Mouse (Mus musculus) kidney, postnatal 4 days (tissue): ENCODE data around the gene Cdh1.

ENCODE experiments used
- DNase-seq, 2 experiments: peaks; one replicate each; pipeline ENCODE4 v3.0.0; 2021; ENCODE audit warnings: mixed read lengths in 2 of 2

The Cdh1 gene

DNA sequence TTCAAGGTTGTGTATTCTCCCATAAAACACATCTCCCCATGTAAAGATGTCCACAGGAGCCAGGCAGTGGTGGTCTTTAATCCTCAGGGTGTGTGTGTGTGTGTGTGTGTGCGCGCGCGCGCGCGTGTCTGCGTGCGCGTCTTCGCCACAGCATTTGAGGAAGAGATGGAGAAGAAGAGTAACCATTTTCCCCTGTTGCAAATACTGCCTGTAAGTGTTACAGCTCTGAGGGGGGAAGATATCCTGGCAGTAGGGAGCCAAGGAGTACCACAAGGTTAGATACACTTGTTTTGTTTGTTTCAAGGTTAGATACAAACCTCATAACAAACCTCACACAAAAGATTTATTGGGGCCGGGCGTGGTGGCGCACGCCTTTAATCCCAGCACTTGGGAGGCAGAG, 71.2 kb downstream of the Cdh1 start:
- DNase-seq = no peak

DNA sequence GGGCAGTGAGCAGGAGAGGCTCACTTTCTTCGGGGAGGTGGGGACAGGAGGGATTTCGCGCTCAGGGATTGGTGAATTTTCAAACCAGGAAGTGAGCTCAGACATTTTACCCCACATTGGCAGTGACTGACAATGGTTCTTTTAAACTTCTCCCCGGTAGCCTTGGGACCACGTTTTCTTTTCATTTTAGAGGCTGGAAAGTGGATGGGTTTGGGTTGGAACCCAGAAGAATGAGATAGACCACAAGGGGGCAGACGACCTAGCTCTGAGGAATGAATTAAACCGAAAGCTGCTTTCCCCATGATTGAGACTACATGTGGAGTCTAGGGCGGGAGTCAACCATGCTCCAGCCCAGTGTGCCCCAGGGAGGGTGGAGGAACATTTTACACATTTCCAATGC, 71.7 kb downstream of the Cdh1 start:
- DNase-seq = no peak

DNA sequence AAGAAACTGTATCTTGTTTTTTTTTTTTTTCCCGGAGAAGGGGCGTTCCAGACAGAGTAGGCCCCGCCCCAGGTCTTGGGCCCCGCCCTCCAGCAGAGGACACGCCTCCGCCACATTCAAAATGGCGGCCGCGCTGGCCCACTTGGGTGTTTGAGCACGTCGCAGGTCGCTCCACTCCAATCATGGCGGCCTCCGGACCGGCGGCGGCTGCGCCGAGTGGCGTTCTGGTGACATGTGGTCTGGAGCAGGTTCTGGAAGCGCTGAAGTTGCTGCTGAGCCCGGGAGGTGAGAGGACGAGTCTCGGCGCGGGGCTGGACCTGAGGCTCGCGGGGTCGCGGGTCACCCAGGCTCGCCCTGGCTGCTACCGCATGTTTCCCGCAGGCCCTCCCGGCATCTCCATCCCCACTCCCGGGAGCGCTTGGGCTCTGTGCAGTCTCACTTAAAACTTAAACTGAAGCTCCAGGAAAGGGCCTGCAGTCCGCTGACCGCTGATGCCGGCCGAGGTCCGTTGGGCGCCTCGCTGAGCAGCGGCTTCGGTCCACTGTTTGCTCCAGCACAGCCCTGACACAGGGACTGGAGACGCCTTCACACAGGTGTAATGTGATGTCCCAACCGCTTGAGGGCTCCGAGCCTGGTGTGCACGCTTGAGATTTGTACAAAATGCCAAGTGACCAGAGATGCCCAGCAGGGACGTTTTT, 80.0 kb downstream of the Cdh1 start, which contains the start of gene Tango6:
TSS of gene Tango6 (plus strand) at position 98 of the 698 bp plus-strand sequence.
- peak; percentile 96 to 97 for DNase-seq

DNA sequence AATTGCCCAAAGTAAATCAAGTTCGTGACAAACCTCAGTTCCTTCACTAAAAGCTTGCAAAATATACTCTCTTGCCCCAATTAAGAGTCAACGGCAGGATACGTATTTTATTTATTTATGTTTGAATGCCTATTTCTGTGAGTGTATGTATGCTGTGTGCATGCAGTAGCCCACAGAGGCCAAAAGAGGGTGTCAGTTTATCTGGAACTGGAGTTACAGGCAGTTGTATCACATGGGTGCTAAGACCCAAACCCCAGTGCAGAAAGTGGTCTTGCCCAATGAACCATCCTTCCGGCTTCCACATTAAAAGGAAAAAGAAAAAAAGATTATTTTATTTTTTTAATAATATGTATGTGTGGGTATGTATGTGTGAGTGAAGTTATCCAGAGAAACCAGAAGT, 81.2 kb downstream of the Cdh1 start:
- DNase-seq = no peak

DNA sequence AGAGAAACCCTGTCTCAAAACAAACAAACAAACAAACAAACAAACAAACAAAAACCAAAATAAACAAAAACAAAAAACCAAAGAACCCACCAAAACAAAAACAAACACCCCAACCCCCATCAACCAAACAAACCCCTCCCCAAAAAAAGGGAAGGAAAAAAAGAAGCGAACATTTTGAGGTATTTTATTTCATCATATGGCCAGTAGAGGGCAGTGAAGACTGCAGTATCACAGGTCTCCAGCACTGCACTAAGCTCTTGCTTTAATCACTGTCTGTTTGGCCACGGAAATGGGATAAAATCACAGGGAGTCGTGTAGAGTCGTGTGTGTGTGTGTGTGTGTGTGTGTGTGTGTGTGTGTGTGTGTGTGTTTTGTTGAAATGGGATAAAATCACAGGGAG, 84.3 kb downstream of the Cdh1 start:
- peak in 1 of 2 experiments; percentile 16 for DNase-seq

DNA sequence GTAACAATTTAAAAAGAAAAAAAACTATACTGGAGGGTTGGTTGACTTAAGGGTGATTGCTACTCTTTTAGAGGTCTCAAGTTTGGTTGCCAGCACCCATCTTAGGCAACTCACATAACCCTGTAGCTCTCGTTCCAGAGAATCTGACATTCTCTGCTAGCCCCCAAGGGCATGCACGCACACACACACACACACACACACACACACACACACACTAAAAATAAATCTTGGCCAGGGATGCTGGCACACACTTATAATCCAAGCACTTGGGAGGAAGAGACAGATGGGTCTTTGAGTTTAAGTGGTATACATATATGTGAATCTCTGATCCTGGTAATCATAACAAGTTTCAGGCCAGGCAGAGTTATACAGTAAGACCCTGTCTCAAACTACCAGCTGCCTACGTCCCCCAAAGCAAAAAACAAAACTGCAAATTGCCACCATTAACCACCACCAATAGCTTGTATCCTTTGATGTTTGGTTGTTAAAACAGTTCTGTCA, 94.6 kb downstream of the Cdh1 start:
- DNase-seq = no peak

DNA sequence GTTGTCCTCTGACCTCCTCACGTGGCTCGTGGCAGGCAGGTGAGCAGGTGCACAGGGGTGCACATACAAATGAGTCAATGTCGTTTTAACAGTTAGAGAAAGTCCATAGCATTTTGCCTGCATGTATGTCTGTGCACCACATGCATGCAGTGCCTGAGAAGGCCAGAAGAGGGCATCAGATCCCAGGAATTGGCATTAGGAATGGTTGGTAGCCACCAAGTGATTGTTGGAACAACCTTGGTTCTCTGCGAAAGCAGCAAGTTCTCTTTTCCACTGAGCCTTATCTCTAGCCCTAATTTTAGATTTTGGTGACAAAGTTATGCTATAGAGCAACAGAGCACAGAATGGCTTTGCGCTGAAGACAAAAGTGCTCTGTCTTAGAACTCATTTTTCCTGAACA, 96.4 kb downstream of the Cdh1 start:
- DNase-seq = peak; percentile 88 to 89

DNA sequence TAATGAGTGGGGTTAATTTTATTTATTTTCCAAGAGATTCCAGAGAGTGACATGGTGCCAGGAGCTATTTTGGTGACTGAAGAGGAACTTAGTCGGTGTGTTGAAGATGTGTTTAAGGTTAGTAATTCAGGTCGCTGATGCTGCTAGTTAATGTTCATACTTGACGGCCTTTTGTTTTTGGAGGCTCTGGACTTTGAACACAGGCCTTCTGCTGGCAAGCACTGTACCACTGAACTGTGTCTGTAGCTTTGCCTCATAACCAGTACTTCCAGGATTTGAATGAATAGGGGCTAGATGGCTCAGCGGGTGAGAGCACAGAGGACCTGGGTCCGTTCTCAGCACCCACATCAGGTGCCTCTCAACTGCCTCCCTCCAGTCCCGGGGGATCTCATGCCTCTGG, 97.0 kb downstream of the Cdh1 start:
- no peak for DNase-seq

DNA sequence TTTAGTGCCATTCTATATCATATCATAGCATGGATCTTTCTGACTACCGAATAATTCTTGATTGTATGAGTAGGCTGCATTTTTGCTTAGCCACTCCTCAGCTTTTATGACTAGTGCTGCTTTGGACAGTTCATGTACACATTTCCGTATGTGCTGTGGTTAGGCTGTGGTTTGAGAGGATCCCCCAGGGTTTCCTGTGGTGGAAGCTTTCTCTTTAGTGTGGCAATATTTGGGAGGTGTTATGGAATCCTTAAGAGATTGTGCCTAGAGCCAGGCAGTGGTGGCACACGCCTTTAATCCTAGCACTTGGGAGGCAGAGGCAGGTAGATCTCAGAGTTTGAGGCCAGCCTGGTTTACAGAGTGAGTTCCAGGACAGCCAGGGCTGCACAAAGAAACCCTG, 98.2 kb downstream of the Cdh1 start:
- DNase-seq = no peak

DNA sequence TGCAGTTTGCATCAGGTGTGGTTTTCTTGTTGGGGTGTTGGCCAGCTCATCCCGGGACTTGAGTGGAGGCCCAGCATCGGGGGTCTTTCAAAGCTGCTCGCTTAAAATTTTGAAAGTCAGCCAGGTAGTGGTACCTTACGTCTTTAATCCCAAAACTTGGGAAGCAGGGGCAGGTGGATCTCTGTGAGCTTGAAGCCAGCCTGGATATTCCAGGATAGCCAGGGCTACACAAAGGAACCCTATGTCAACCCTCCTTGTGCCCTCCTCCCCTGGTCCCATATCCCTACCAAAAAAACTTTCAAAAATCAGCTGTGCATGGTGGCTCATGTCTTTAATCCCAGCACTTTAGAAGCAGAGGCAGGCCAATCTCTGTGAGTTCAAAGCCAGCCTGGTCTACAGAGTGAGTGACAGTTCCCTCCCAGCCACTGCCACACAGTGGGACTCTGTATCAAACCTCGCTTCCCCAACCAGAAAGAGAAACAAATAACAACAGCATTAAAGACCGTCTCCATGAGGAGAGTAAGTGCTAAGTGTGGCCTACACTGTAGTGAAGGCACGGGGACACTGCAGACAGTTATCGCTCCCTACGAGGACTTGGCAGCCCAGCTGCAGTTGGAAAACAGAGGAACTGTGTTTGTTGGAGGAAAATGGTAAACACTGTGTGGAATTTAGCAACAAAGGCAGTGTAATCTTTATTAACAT, 101.2 kb downstream of the Cdh1 start:
- no peak for DNase-seq

DNA sequence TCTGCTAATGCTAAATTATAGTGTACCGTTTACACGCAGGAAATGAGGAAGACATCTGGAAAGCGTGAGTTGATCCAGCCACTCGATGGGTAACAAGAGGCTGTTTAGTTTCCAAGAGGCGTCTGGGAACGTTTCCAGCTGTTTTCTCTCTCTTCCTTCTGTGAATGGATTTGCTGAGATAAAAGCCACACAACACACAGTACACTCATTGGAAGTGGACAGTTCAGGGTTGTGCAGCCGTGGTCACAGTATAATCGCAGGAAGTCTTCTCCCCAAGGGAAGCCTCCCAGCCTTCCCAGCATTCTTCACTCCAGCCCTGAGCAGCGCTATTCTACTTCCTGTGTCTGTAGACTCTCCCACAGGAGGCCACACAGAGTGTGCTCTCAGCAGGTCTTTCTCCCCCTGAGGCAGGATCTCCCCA, 101.8 kb downstream of the Cdh1 start:
- peak; percentile 58 to 78 for DNase-seq

DNA sequence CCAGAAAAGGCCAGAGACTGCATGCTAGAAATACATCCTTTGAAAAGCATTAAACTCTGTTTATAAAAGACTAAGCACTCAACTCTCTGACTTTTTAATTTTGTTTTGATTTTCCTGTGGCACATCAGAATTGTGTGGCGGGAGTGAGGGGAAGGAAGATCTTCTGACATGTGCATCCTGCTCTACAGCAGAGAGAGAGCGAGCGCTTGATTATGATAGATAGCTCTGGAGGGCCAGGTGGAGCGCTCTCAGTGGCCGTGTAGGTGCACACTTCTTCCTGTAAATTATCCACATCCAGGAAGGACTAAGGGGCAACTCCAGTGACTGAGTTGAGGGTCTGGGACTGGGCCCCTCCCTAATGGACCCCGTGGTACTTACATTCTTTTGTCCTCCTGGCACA, 103.0 kb downstream of the Cdh1 start:
- DNase-seq = peak in 1 of 2 experiments; percentile 24

DNA sequence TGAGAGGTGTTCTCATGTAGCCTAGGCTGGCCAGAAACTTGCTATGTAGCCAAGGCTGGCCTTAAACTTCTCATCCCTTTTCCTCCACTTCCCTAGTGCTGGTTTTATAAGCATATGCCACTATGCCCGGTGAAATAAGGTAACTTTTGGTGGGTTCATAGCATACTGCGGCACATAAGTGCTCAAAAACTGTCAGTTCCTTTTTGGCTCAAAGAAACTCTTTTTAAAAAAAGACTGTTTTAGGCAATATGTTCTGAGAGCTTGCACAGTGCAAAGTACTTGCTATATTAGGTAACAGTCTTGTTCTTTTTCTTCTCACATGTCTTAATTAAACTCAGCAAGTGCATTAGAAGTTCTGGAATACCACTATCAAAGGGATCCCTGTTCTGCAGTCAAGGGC, 106.9 kb downstream of the Cdh1 start:
- no peak for DNase-seq

DNA sequence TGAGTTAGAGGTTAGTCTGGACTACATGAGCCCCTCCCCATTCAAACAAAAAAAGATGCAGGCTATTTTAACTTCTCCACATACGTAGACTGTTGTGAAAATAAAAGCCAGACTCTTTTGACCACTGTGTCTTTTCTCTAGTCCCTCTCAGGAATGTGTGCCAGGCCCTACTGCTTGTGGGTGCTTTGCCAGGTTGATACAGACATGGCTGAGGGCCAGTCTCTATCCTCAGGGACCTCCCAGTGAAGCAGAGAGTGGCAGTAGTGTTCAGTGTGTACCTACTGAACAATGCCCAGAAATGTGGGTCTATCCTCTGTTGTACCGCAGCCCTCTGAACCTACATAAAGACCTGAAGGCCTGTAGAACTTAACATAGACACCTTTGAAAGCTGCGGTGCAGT, 109.3 kb downstream of the Cdh1 start:
- no peak for DNase-seq

DNA sequence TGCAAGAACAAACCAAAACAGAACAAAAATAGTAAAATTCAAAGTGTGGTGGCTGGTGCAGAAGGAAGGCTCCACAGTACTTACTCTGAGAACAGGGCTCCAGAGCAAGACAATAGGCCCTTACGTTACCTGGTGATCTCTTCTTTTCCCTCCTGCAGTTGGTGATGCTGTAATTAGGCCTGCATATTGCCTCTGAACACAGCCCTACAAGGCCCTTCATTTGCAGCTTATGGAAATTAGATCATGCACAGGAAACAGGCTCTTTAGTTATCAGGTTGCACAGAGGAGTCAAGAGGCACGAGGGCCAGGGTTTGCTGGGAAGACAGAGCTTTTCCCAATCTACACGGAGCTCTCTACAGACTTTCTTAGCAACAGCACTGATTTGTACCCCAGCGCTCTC, 111.1 kb downstream of the Cdh1 start:
- no peak for DNase-seq

DNA sequence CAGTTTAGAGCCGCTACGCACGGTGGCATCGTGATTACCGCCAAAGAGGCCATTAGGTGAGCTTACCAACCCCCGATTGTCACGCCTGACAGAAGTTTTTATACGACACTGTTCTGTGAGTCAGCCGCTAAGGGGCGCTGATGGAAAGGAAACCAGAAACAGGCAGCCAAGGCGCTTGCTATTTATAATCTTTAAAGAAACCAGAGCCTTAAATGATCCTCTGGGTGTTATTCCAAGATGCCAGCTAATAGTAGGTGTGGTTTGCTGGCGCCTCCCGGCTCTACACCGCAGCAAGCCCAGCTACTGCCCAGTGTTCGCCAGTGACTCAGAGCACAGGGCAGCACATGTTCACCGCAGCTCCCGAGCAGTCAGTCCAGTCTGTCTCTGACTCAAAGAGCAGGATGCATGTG, 114.9 kb downstream of the Cdh1 start:
- DNase-seq = peak; percentile 91
